Mouse (Mus musculus) spleen, adult 2 months (tissue): ENCODE measurements at regions not wholly inside any gene's neighbourhood (a gene's known extent, or its start where the extent isn't known, plus 50 kb on each side); places are given as distances from the start of the nearest gene placed in this dataset.
"Not testable (repeated sequence)": the region's sequence is repeated elsewhere in the genome, so short reads cannot be mapped to it uniquely, and the experiment has no call there.

ENCODE experiments used
- DNase-seq, 2 experiments: peaks; one replicate each; pipeline versions ENCODE4 v3.0.0 to v3.0.0-alpha.2; 2012 to 2021; ENCODE audit warnings: low spot score in 2 of 2, low read depth in 1 of 2
- H3K27ac ChIP-seq: fragments of 200-500 bp; 2 replicates; pipeline ENCODE4 v1.5.1; 2012; ENCODE audit warnings: low read length, inconsistent platforms; ENCODE audit not compliant: insufficient read depth
- H3K27me3 ChIP-seq: fragments of 200-500 bp; 2 replicates; pipeline ENCODE4 v1.6.1; 2012; ENCODE audit warnings: mild to moderate bottlenecking, moderate library complexity, low read length, inconsistent platforms; ENCODE audit not compliant: control insufficient read depth, insufficient read depth
- H3K36me3 ChIP-seq: fragments of 200-500 bp; 2 replicates; pipeline ENCODE4 v1.6.1; 2012; ENCODE audit warnings: mild to moderate bottlenecking, low read length, inconsistent platforms; ENCODE audit not compliant: control insufficient read depth, insufficient read depth
- H3K4me1 ChIP-seq: fragments of 200-500 bp; 2 replicates; pipeline ENCODE4 v1.6.1; 2011; ENCODE audit warnings: inconsistent platforms; ENCODE audit not compliant: control insufficient read depth, insufficient read depth, insufficient read length
- H3K4me3 ChIP-seq: fragments of 200-500 bp; 2 replicates; pipeline ENCODE4 v1.5.1; 2011; ENCODE audit warnings: mild to moderate bottlenecking, inconsistent platforms; ENCODE audit not compliant: insufficient read depth, insufficient read length; ENCODE audit errors: extremely low read depth
- CTCF ChIP-seq: fragments of 200-500 bp; IDR thresholded peaks from 2 replicates; pipeline ENCODE4 v1.5.1; 2011; ENCODE audit warnings: mild to moderate bottlenecking, inconsistent platforms; ENCODE audit not compliant: insufficient read depth, insufficient read length, insufficient replicate concordance; ENCODE audit errors: extremely low read depth
- POLR2A ChIP-seq: fragments of 200-500 bp; IDR thresholded peaks from 2 replicates; pipeline ENCODE4 v1.6.1; 2011; ENCODE audit warnings: low read depth, low read length, inconsistent platforms
- WGBS: fragments of 180-500 bp; shearing (Covaris S2); methylation state at CpG from one replicate; pipeline ENCODE4 v1.1.7; 2018; 5-methylcytosine and 5-hydroxymethylcytosine counted together

DNA sequence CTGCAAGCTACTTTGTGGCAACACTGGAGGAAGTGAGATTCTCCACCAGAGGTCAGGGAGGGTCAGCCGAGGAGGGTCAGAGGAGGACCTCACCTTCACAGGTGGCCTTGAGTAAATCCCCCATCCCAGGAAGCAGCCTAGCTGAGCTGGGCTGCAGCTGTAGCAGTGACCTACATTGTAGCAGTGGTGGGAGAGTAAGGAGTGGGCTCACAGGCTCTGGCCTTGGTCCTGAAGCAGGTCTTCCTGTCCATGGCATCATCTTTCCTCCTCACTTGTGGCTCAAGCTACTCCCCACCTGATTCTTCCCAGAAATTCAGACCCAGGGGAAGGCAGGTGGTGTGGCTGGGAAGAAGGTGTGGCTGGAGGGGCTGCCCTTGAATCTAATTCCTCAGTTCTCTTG lies 84.3 kb downstream of the 1810013L24Rik start:
- 27% methylated on average over 1 of the region's 1 CpGs for WGBS
- DNase-seq, H3K4me1 ChIP-seq, H3K27ac ChIP-seq, H3K27me3 ChIP-seq, H3K4me3 ChIP-seq, H3K36me3 ChIP-seq: not testable (repeated sequence)

DNA sequence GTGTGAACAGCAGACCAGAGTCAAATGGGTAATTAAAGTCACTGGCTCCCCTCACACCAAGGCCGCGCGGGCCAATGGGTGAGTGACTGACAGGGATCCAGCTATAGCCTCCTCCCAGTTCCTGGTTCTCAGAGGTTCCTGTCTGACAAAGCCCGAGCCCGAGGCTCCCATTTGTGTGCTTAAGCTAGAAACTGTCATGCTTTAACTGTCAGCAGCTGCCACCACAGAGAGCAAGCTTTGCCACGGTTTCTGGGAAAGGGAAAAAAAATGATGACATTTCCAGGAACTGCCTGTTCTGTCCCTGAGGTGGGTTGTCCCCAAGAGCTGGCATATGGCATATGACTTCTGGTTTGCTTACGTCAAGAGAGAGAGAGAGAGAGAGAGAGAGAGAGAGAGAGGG lies 86.2 kb downstream of the 1810013L24Rik start:
- no peak overlapping the region for H3K27ac ChIP-seq
- H3K27me3 ChIP-seq: no peaks in the 10 kb centered on the region
- H3K36me3 ChIP-seq: no peaks in the 10 kb centered on the region
- no peak overlapping the region for H3K4me3 ChIP-seq
- H3K4me1 ChIP-seq: no peaks in the 10 kb centered on the region
- DNase-seq: no peak
- TF ChIP-seq CTCF (no peak), POLR2A (no peak)
- 26% methylated on average over 7 of the region's 7 CpGs for WGBS

DNA sequence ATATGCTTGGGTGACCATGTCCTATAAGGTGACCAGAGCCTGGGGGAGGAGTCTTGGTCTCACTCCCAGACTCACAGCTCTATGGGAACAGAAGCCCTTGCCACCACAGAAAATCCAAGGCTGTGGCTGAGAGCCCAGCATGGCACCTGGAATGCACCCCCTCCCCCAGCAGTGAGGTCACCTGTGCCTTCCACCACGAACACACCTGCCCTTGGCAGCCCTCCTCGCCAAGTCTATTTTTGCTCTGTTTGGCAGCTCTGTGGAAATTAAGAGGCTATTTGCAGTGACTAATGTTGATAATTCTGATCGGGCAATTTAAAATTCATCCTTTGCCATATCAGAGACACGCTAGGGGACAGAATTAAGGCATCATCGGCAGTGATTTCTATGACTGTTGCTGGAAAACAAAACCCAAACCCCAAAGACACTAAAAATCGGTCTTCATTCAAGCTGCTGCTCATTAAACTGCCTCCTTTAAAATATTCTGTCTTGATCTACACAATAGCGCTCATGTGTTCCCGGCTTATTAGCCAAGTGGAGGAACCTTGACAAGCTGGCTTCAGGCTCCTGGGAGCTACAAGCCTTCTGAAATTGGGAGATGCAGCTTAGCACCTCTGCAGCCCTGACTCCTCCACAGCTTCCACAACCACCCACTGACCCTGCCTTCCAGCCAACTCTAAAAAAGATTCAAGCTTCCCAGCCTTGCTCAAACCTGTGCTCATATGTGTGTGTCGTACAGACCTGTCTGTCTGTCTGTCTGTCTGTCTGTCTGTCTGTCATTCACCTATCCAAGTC lies 89.0 kb downstream of the 1810013L24Rik start:
- TF ChIP-seq CTCF (no peak), POLR2A (no peak)
- H3K27me3 ChIP-seq: no peaks in the 10 kb centered on the region
- no peak for DNase-seq
- 85% methylated on average over 9 of the region's 9 CpGs for WGBS
- no peak overlapping the region for H3K4me3 ChIP-seq
- H3K36me3 ChIP-seq: no peaks in the 10 kb centered on the region
- H3K4me1 ChIP-seq: no peaks in the 10 kb centered on the region
- no peak overlapping the region for H3K27ac ChIP-seq

DNA sequence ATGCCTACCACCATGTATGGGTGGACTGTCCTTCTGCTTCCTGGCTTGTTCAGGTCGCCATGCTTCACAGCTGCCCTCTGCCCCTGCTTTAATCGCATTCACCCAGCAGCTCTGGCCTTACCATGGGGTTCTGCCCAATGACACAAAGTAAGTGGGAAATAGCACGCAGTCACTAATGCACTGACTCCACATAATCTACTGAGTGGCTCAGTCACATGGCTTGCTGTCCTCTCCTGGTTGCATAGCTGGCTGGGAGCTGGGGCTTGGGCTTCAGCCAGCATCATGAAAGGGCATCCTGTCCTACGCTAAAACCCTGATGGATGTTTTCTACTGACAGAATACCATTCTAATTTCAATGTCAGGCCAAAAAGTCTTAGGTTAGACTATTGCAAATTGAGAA lies 94.8 kb downstream of the 1810013L24Rik start:
- H3K4me1 ChIP-seq: no peaks in the 10 kb centered on the region
- no peaks in the 10 kb centered on the region for H3K27me3 ChIP-seq
- no peak overlapping the region for H3K4me3 ChIP-seq
- TF ChIP-seq CTCF: no peak
- TF ChIP-seq POLR2A: no peak
- H3K36me3 ChIP-seq: no peaks in the 10 kb centered on the region
- 79% methylated on average over 4 of the region's 4 CpGs for WGBS
- no peak for DNase-seq
- H3K27ac ChIP-seq: no peak overlapping the region

DNA sequence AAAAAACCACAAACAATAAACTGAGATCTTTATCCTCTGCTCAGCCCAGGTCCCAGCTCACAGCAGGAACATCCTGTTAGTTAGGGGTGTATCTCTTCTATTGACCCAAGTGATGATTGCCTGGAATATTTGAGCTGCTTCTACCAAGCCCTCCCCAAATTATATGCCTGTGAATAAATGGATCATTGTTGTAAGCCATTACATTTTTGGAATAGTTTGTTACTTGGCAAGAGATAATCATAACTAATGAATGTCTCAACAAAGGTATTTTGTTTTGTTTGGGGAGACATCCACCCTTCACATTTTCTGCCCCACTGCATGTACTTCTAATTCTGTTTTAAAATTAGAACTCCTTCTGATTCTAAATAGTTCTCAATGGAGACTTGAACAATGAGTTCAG lies 102.1 kb downstream of the 1810013L24Rik start:
- DNase-seq: no peak
- Histone ChIP-seq H3K4me1 (no peaks in the 10 kb centered on the region), H3K27ac (no peak overlapping the region), H3K36me3 (no peaks in the 10 kb centered on the region), H3K27me3 (no peaks in the 10 kb centered on the region), H3K4me3 (no peak overlapping the region)
- no peak for TF ChIP-seq POLR2A
- TF ChIP-seq CTCF: no peak

DNA sequence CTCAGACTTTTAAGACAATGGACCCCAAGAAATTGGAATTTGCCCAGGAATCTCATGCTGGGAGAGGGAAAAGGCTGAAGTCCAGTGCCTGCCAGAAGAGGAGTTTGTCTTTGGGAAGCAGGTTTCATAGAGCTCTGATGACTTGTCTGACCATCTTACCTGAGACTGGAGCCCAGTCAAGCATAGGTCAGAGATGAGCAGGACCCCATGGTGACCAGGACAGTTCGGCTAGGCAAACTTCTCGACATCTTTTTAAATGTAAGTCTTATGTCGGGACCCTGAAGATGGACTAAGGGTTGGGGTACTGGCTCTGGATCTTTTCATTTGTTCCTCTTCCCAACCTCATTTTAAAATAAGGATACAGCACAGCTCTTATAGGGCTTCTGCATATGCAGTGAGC lies 103.2 kb downstream of the 1810013L24Rik start:
- DNase-seq: no peak
- 89% methylated on average over 3 of the region's 3 CpGs for WGBS
- Histone ChIP-seq H3K36me3 (no peaks in the 10 kb centered on the region), H3K27ac (no peak overlapping the region), H3K27me3 (no peaks in the 10 kb centered on the region), H3K4me1 (no peaks in the 10 kb centered on the region), H3K4me3 (no peak overlapping the region)
- TF ChIP-seq CTCF (no peak), POLR2A (no peak)

DNA sequence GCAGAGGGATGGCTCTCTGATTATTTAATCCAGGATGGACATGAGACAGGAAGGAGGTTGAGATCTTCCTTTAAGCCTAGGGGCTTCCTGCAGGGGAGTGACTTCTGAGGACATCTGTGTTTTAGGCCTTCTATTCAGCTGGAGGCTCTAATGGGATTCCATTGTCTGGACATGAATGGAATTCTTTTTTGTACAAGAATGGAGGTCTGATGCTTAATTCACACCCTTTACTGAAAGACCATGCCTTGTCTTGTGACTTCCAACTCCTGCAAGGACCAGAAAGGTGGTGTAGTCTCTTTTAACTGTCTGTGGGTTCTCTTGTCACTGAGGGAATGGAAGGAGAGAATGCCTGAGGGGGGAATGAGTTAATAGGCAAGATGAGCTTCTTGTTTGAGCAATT lies 106.5 kb downstream of the 1810013L24Rik start:
- no peak for TF ChIP-seq CTCF
- no peak for TF ChIP-seq POLR2A
- no peak overlapping the region for H3K27ac ChIP-seq

More for the DNA sequence above, 106.5 kb downstream of the 1810013L24Rik start:
- DNase-seq: no peak
- Histone ChIP-seq H3K36me3 (no peaks in the 10 kb centered on the region), H3K4me1 (no peaks in the 10 kb centered on the region), H3K27me3 (no peaks in the 10 kb centered on the region), H3K4me3 (no peak overlapping the region)
